Mouse (Mus musculus): ENCODE data around the gene Ehbp1. TPM values are rescaled to one million over a fixed set of nuclear protein-coding genes. Genes with fewer than 3 reads are reported as not detected.

Gene Ehbp1
- polyA plus RNA-seq, 1 experiment from 2014 or later: 21.4 TPM

DNA sequence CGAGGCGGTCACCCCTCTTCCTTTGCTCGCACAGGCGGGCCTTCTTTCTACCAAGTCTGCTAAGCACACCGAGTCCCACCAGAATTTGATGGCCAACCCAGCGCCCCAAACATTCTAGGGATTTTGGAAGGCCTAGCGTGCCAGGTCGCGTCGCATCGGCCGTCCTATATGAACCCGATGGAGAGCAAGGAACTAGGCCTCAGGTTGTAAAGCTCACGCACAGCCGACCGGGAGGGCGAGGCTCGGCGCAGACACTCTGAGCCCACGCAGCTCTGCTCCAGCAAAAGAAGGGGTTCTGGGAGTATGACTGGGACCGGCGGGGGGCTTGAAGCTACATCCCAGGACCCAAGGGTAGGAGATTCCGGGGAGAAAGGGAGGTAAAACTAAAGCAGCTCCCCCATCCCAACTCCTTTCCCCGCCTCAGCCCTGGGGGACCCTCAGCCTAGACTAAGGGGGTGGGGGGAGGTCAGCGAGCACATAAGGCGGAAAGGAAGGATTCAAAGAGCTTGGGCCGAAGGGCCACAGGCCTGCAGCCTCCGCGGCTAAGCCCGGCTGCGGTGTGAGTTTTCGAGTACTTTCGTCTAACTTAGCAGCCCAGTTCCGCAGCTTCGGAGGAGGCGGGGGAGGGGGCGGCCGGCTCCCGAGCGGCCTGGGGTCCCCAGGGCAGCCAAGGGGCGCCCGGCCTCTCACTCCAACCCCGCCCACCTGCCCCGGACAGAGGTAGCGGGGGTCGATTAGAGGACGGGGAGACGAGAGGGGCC lies 341.6 kb downstream of the Ehbp1 start:
- peaks cover 78% of the 10 kb centered on the region for H3K27me3 ChIP-seq (replicated peaks)
- peak overlapping the region; percentile 93 for H3K4me2 ChIP-seq
- WGBS: 4% methylated on average over 48 of the region's 48 CpGs
- H3K4me3 ChIP-seq: peak overlapping the region; percentile 62
- no peak overlapping the region for H3K27ac ChIP-seq (ENCODE audit: poor library complexity, severe bottlenecking)
- ATAC-seq (ENCODE audit: insufficient number of reproducible peaks, low FRiP score): no peak
- H3K4me1 ChIP-seq (replicated peaks): peaks cover 59% of the 10 kb centered on the region
- H3K9ac ChIP-seq: peak overlapping the region; percentile 47
- no peaks in the 10 kb centered on the region for H3K9me3 ChIP-seq (replicated peaks)
- H3K36me3 ChIP-seq: no peaks in the 10 kb centered on the region

DNA sequence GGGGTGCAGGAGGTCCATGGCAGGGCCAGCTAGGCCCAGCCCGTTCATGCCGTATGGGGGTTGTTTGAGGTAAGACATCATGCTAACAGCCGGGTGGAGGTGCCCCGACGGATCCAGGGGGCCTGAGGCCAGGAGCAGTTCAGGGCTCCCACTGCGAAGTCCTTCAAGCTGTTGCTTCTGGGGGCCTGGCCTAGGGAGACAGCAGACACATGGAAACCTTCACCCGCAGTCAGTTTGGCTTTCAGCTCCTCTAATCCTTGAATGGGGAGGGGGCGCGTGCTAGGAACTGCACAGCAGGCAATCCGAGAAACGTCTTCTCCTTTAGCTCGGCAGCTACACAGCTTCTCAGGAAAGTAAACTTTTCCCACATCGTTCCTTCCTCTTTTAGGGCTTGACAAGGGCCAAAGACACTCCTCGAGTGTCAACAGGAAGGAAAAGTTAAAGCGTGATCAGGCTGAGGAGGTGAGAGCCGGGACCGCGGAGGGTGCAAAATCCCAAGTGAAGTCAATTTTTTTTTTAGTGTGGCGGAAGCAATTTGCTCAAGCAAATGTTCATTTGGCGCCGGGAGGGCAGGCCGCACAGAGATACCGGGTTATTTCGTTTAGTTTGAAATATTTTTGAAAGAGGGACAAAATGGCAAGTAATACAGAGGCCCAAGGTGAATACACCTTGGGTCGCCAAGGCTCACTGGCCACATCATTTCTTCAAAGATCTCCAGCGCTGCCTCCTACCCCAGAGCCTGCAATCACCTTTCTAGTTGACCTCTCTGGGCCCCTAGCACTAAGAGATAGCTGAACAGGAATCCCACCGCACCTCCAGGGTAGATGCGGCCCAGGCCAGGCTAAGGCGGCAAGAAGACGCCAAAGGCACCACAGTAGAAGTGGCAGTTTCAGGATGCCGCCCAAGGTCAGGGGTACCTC lies 342.4 kb downstream of the Ehbp1 start:
- H3K27me3 ChIP-seq (replicated peaks): peaks cover 73% of the 10 kb centered on the region
- no peak for ATAC-seq (ENCODE audit: insufficient number of reproducible peaks, low FRiP score)
- H3K27ac ChIP-seq (ENCODE audit: poor library complexity, severe bottlenecking): no peak overlapping the region
- peak overlapping the region; percentile 62; the same call in 1 of the 2 replicates for H3K4me3 ChIP-seq
- H3K4me2 ChIP-seq: peak overlapping the region; percentile 93; the same call in 1 of the 2 replicates
- no peaks in the 10 kb centered on the region for H3K9me3 ChIP-seq (replicated peaks)
- H3K9ac ChIP-seq: no peak overlapping the region
- H3K36me3 ChIP-seq: no peaks in the 10 kb centered on the region
- WGBS: 13% methylated on average over 31 of the region's 31 CpGs
- H3K4me1 ChIP-seq (replicated peaks): peaks cover 59% of the 10 kb centered on the region

GRCm38 (mm10) chr11:21998141-21999047 lies 343.7 kb downstream of the Ehbp1 start:
- Histone ChIP-seq H3K4me1 (replicated peaks) (peaks cover 48% of the 10 kb centered on the region), H3K27me3 (replicated peaks) (peaks cover 62% of the 10 kb centered on the region), H3K36me3 (no peaks in the 10 kb centered on the region), H3K4me3 (peak overlapping the region; percentile 6; the same call in 1 of the 2 replicates), H3K4me2 (no peak overlapping the region), H3K27ac (ENCODE audit: poor library complexity, severe bottlenecking) (no peak overlapping the region), H3K9ac (no peak overlapping the region), H3K9me3 (replicated peaks) (no peaks in the 10 kb centered on the region)
- WGBS: 11% methylated on average over 32 of the region's 32 CpGs
- ATAC-seq (ENCODE audit: insufficient number of reproducible peaks, low FRiP score): no peak

- peak overlapping the region; percentile 6; the same call in 1 of the 2 replicates for H3K4me3 ChIP-seq
- 0 out of 2 replicates have a peak overlapping the region, but pooled peaks have one; percentile 72 for H3K4me2 ChIP-seq
- ATAC-seq (ENCODE audit: insufficient number of reproducible peaks, low FRiP score): no peak
Observed at GRCm38 (mm10) chr11:21997561-21998140, 344.4 kb downstream of the Ehbp1 start.

GRCm38 (mm10) chr11:21996661-21997560 lies 345.2 kb downstream of the Ehbp1 start:
- H3K9ac ChIP-seq: 0 out of 2 replicates have a peak overlapping the region, but pooled peaks have one; percentile 10
- no peaks in the 10 kb centered on the region for H3K36me3 ChIP-seq
- peak overlapping the region; percentile 45 for H3K4me3 ChIP-seq
- peaks cover 69% of the 10 kb centered on the region for H3K27me3 ChIP-seq (replicated peaks)
- H3K9me3 ChIP-seq (replicated peaks): peaks cover 4% of the 10 kb centered on the region; the same call in 1 of the 2 replicates
- no peak for ATAC-seq (ENCODE audit: insufficient number of reproducible peaks, low FRiP score)
- H3K27ac ChIP-seq (ENCODE audit: poor library complexity, severe bottlenecking): no peak overlapping the region
- peak overlapping the region; percentile 72 for H3K4me2 ChIP-seq
- peaks cover 47% of the 10 kb centered on the region for H3K4me1 ChIP-seq (replicated peaks)
- WGBS: under 1% methylated on average over 63 of the region's 63 CpGs

More at GRCm38 (mm10) chr11:21997561-21998140, 344.4 kb downstream of the Ehbp1 start:
- H3K4me1 ChIP-seq (replicated peaks): peaks cover 50% of the 10 kb centered on the region
- H3K9ac ChIP-seq: no peak overlapping the region
- H3K27ac ChIP-seq (ENCODE audit: poor library complexity, severe bottlenecking): no peak overlapping the region
- 4% methylated on average over 20 of the region's 20 CpGs for WGBS
- peaks cover 67% of the 10 kb centered on the region for H3K27me3 ChIP-seq (replicated peaks)
- no peaks in the 10 kb centered on the region for H3K36me3 ChIP-seq
- H3K9me3 ChIP-seq (replicated peaks): peaks cover 4% of the 10 kb centered on the region; the same call in 1 of the 2 replicates

- 4% methylated on average over 13 of the region's 13 CpGs for WGBS
- Histone ChIP-seq H3K4me1 (replicated peaks) (peaks cover 47% of the 10 kb centered on the region), H3K9ac (no peak overlapping the region), H3K4me3 (peak overlapping the region; percentile 45), H3K9me3 (replicated peaks) (peaks cover 4% of the 10 kb centered on the region; the same call in 1 of the 2 replicates), H3K27me3 (replicated peaks) (peaks cover 71% of the 10 kb centered on the region), H3K4me2 (peak overlapping the region; percentile 72), H3K36me3 (no peaks in the 10 kb centered on the region), H3K27ac (ENCODE audit: poor library complexity, severe bottlenecking) (no peak overlapping the region)
- ATAC-seq (ENCODE audit: insufficient number of reproducible peaks, low FRiP score): no peak
Observed at GRCm38 (mm10) chr11:21996325-21996647, 345.8 kb downstream of the Ehbp1 start.

GRCm38 (mm10) chr11:21995534-21996324 lies 346.4 kb downstream of the Ehbp1 start:
- H3K9ac ChIP-seq: no peak overlapping the region
- H3K4me1 ChIP-seq (replicated peaks): peaks cover 42% of the 10 kb centered on the region
- H3K9me3 ChIP-seq (replicated peaks): peaks cover 4% of the 10 kb centered on the region; the same call in 1 of the 2 replicates
- H3K27ac ChIP-seq (ENCODE audit: poor library complexity, severe bottlenecking): no peak overlapping the region
- H3K36me3 ChIP-seq: no peaks in the 10 kb centered on the region
- 5% methylated on average over 27 of the region's 27 CpGs for WGBS
- peaks cover 69% of the 10 kb centered on the region for H3K27me3 ChIP-seq (replicated peaks)
- H3K4me3 ChIP-seq: peak overlapping the region; percentile 45; the same call in 1 of the 2 replicates
- no peak for ATAC-seq (ENCODE audit: insufficient number of reproducible peaks, low FRiP score)
- peak overlapping the region; percentile 72 for H3K4me2 ChIP-seq

DNA sequence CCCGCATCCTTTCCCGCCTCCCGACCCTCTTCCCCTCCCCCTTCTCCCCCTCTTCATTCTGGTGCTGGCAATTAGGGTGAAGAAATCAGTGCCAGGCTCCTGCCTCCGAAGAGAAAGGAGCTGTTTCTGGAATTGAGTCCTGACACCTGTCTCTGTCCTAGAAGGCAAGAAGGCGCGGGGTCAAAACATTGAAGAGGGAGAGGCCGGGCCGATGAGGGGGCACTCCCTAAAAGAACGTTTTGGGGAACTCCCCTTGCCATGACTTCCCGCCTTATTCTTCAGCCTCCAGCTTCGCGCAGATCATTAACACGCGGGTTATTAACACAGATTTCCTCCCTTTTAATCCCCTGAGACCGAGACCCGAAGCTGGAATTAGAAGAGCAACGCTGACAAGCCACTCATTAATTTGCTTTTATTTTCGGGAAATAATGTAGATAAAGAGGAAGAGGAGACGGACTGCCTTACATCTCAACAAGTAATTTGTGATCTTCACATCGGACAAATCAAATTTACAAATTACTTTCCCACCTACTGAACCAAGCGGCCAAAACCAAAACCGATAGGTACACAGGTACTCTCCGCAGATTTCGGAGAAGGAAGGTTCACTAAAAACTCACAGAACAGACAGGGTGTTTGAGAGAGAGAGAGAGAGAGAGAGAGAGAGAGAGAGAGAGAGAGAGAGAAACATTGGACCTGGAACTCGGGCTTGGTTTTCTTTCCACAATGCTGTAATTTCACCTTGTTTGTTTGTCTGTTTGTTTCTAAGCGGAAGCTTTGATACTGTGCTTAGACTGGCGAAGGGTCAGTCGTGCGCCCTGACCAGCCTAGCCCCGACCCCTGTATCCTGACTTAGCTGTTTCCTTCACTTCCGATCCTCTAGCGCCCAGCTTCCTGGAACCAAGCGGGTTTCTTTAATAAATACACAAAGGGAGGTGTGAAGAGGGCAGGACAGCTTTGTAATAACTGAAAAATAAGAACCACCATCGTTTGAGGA lies 347.4 kb downstream of the Ehbp1 start:
- peaks cover 37% of the 10 kb centered on the region for H3K4me1 ChIP-seq (replicated peaks)
- no peak overlapping the region for H3K9ac ChIP-seq
- peaks cover 4% of the 10 kb centered on the region; the same call in 1 of the 2 replicates for H3K9me3 ChIP-seq (replicated peaks)
- H3K27me3 ChIP-seq (replicated peaks): peaks cover 63% of the 10 kb centered on the region
- H3K4me3 ChIP-seq: no peak overlapping the region
- no peak overlapping the region for H3K27ac ChIP-seq (ENCODE audit: poor library complexity, severe bottlenecking)
- ATAC-seq (ENCODE audit: insufficient number of reproducible peaks, low FRiP score): no peak
- no peaks in the 10 kb centered on the region for H3K36me3 ChIP-seq
- no peak overlapping the region for H3K4me2 ChIP-seq
- 2% methylated on average over 34 of the region's 34 CpGs for WGBS

Measured in heart, embryonic 12.5 days (tissue).